Comparison of ENCODE assay signal across 9 mouse cellular contexts in genomic region chr3:152238836-152239235, GRCm38 (mm10). TPM values are rescaled to one million over a fixed set of nuclear protein-coding genes. Genes with fewer than 3 reads are reported as not detected.
A peak's percentile ranks its signal among the peaks of the same experiment; 100 is the strongest.
DNase-seq lines count a peak whose midpoint lies in the region; ATAC-seq and TF ChIP-seq lines count a peak whose summit lies in the region.
"Had no signal": no experiment of that assay in that cellular context is flagged by ENCODE, and none has a peak within 500 bp of the region (broad histone marks: within the 10 kb centered on the region; RNA-seq: fewer than 3 reads in every experiment).

No protein-coding gene starts in this region.

- TF ChIP-seq CTCF in lung, embryonic 14.5 days (IDR thresholded peaks at IDR 0.05; ENCODE audit: low read depth), result 0 out of 2 replicates have a peak, but pooled peaks have one; percentile 7

- WGBS in lung, embryonic 14.5 days, result 51% methylated on average over 2 of the region's 2 CpGs
- 63% methylated on average over 2 of the region's 2 CpGs for WGBS in intestine, embryonic 14.5 days

- H3K4me3 ChIP-seq in lung, embryonic 14.5 days (ENCODE audit: low read depth, low read length), result no peak overlapping the region
- no peak overlapping the region for H3K4me3 ChIP-seq in intestine, embryonic 14.5 days (ENCODE audit: low read depth, low read length)
- H3K4me3 ChIP-seq: hindbrain, embryonic 10.5 days had no signal

- H3K27ac ChIP-seq in lung, embryonic 14.5 days (ENCODE audit: low read depth), result no peak overlapping the region
- no peak overlapping the region for H3K27ac ChIP-seq in intestine, embryonic 14.5 days (ENCODE audit: low read depth)
- H3K27ac ChIP-seq: hindbrain, embryonic 10.5 days had no signal

- no peaks in the 10 kb centered on the region for H3K4me1 ChIP-seq in lung, embryonic 14.5 days (ENCODE audit: insufficient read depth)
- H3K4me1 ChIP-seq in intestine, embryonic 14.5 days (replicated peaks; ENCODE audit: control insufficient read depth, insufficient read depth, low read length), result no peaks in the 10 kb centered on the region
- H3K4me1 ChIP-seq: hindbrain, embryonic 10.5 days had no signal

- H3K27me3 ChIP-seq in lung, embryonic 14.5 days (ENCODE audit: insufficient read depth, low read length), result no peaks in the 10 kb centered on the region
- H3K27me3 ChIP-seq in intestine, embryonic 14.5 days (replicated peaks; ENCODE audit: control insufficient read depth, insufficient read depth, low read length), result no peaks in the 10 kb centered on the region

- H3K9me3 ChIP-seq in lung, embryonic 14.5 days (ENCODE audit: low read depth, low read length), result no peaks in the 10 kb centered on the region
- no peaks in the 10 kb centered on the region for H3K9me3 ChIP-seq in intestine, embryonic 14.5 days (ENCODE audit: control insufficient read depth, low read length)
- H3K9me3 ChIP-seq: hindbrain, embryonic 10.5 days had no signal

- H3K9ac ChIP-seq in lung, embryonic 14.5 days, result no peak overlapping the region
- no peak overlapping the region for H3K9ac ChIP-seq in intestine, embryonic 14.5 days (ENCODE audit: low read length)

- DNase-seq in lung, embryonic 14.5 days, result peak; percentile 70
- DNase-seq in lung, postnatal 10 days, result no peak
- DNase-seq in MN1 (ENCODE audit: low spot score), result peak; percentile 26
- no peak for DNase-seq in intestine, embryonic 14.5 days (ENCODE audit: low spot score)
- DNase-seq in ovary, adult 18-20 months (ENCODE audit: low spot score), result no peak
- no peak for DNase-seq in cerebellum, postnatal 36 days
- DNase-seq in urinary bladder, postnatal 25 days (ENCODE audit: low spot score), result no peak

- peak; percentile 32; the same call in 1 of the 2 replicates for ATAC-seq in lung, embryonic 14.5 days (ENCODE audit: insufficient read depth)
- ATAC-seq in intestine, embryonic 14.5 days (replicated peaks; ENCODE audit: low FRiP score, low TSS enrichment, low read depth), result peak; percentile 41; the same call in 1 of the 2 replicates
- peak; percentile 52; the same call in 1 of the 2 replicates for ATAC-seq in megakaryocyte, adult 5-6 weeks (ENCODE audit: poor library complexity, severe bottlenecking)

- peaks cover 66% of the 10 kb centered on the region for H3K36me3 ChIP-seq in lung, embryonic 14.5 days (ENCODE audit: insufficient read depth)
- H3K36me3 ChIP-seq in intestine, embryonic 14.5 days (ENCODE audit: control insufficient read depth, insufficient read depth, low read length), result peaks cover 61% of the 10 kb centered on the region

- no peak overlapping the region for H3K4me2 ChIP-seq in lung, embryonic 14.5 days
- no peak overlapping the region for H3K4me2 ChIP-seq in intestine, embryonic 14.5 days (ENCODE audit: low read length)

RNA-seq across cellular contexts. Expression of gene Nexn, which starts 27.3 kb away (rescaled TPM):
- polyA plus RNA-seq in lung, embryonic 14.5 days (2014; fragmentation: Nextera tagmentation; extraction: Ambion mirVana), result 72.6 and 80.5 TPM in 2 replicates
- polyA plus RNA-seq in intestine, embryonic 14.5 days (2014; fragmentation: Nextera tagmentation; extraction: Ambion mirVana), result 26.8 and 29.4 TPM in 2 replicates
- total RNA-seq in megakaryocyte, adult 5-6 weeks (2015), result not detected in 2 replicates
- total RNA-seq in megakaryocyte, adult 5-6 weeks (2017), result not detected in 2 replicates

RNA-seq across cellular contexts. Expression of gene Fubp1, which starts 28.6 kb away (rescaled TPM):
- polyA plus RNA-seq in lung, embryonic 14.5 days (2014; fragmentation: Nextera tagmentation; extraction: Ambion mirVana), result 300 and 305 TPM in 2 replicates
- polyA plus RNA-seq in intestine, embryonic 14.5 days (2014; fragmentation: Nextera tagmentation; extraction: Ambion mirVana), result 228 and 242 TPM in 2 replicates
- 74.7 and 84.8 TPM in 2 replicates for total RNA-seq in megakaryocyte, adult 5-6 weeks (2015)
- total RNA-seq in megakaryocyte, adult 5-6 weeks (2017), result 135 and 140 TPM in 2 replicates

RNA-seq across cellular contexts. Expression of gene Dnajb4, which starts 28.7 kb away (rescaled TPM):
- 33.7 and 36.8 TPM in 2 replicates for polyA plus RNA-seq in lung, embryonic 14.5 days (2014; fragmentation: Nextera tagmentation; extraction: Ambion mirVana)
- polyA plus RNA-seq in intestine, embryonic 14.5 days (2014; fragmentation: Nextera tagmentation; extraction: Ambion mirVana), result 24.1 and 25.9 TPM in 2 replicates
- 7.8 and 11.2 TPM in 2 replicates for total RNA-seq in megakaryocyte, adult 5-6 weeks (2015)
- 10.8 and 12.3 TPM in 2 replicates for total RNA-seq in megakaryocyte, adult 5-6 weeks (2017)

Comparison
In these comparisons a context has a peak if more than half of its experiments do, and no peak if none do; other contexts are left out.
1. DNase-seq: peak in lung, embryonic 14.5 days (single experiment) and MN1 (single experiment); none in lung, postnatal 10 days (single experiment), intestine, embryonic 14.5 days (single experiment), ovary, adult 18-20 months (single experiment), cerebellum, postnatal 36 days (0 of 2) and urinary bladder, postnatal 25 days (single experiment).
2. Peak in every context shown above with its lines, with median percentiles within 50 percentile points of each other: ATAC-seq.